Mouse (Mus musculus) embryonic fibroblast, embryonic 13.5 days (primary cell): ENCODE data around the gene Kcnq5.

Source experiments
- CTCF ChIP-seq: IDR thresholded peaks from 2 replicates; pipeline ENCODE4 v1.5.1; 2011; ENCODE audit warnings: mild to moderate bottlenecking, control low read depth, low read length, moderate library complexity, borderline replicate concordance; ENCODE audit not compliant: insufficient read depth
- POLR2A ChIP-seq: IDR thresholded peaks from 2 replicates; pipeline ENCODE4 v1.6.1; 2011; ENCODE audit warnings: low read depth, mild to moderate bottlenecking, control low read depth, low read length, moderate library complexity

DNA sequence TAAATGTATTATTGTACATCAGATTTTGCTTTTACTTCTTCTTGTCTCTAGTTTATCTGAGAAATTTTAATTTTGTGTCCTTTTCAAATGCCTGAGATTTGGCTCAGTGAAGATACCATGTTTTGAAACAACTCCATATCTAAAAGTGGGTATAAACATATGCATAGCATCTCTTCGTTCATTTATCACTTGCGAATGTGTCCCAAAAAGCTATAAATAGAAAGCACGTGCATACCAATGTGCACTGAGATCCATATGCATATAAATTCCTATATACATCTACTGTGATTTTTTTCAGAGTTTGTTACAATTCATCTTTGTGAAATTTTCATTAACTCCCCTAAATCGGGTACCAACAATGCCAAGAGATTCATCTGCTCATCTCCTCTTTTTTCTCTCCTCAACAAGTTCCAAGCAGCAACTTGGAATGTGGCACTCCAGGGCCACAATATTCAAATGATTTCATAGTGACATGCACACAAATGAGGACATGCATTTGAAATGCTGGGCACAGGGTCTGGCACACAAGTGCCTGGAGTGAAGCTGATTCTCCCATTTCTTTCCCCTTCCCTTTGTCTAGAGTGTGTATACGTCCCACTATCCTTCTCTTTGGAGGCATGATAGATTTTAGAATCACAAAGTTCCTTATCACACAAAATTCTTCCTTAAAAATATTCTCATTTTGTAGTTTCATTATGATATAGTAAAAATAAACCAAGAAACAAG, 157.8 kb downstream of the Kcnq5 start:
- no peak for TF ChIP-seq CTCF
- TF ChIP-seq POLR2A, result no peak
